Mouse (Mus musculus): ENCODE measurements around the gene F5. TPM values are rescaled to one million over a fixed set of nuclear protein-coding genes. Genes with fewer than 3 reads are reported as not detected.

The F5 gene
- polyA plus RNA-seq, 2 experiments = 8.3 to 11.6 TPM

DNA sequence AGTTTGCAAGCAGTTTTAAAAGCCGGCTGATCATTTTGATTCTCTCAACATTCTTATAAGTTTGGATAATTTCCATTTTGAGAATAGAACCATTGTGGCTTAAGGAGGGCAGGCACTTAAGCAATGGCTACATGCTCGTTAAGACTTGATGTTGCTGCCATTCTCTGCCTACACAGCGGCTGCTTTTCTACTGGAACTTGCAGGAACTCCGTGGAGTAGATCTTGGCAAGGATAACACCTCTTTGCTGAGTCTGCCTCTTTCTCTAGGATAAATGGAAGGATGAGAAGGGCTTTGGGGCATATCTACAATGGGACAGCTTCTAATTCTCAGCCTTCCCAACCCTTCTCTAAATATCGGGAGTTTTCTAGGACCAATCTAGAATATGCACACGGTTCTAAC, 36.0 kb upstream of the F5 start:
- Histone ChIP-seq H3K9ac (replicated peaks) (no peak overlapping the region), H3K4me1 (replicated peaks; ENCODE audit: control insufficient read depth in 2 of 2, insufficient read depth in 2 of 2, low read length in 1 of 2) (peaks cover 0 to 4% of the 10 kb centered on the region in 2 experiments; a peak in 2 of 4 replicates), H3K4me2 (ENCODE audit: low read depth) (no peak overlapping the region), H3K4me3 (ENCODE audit: insufficient read depth in 1 of 2, low read depth in 2 of 2, low read length in 2 of 2) (no peak overlapping the region), H3K36me3 (replicated peaks; ENCODE audit: control insufficient read depth, insufficient read depth, low read depth) (no peaks in the 10 kb centered on the region), H3K27ac (no peak overlapping the region), H3K27me3 (ENCODE audit: control insufficient read depth, insufficient read depth, low read length) (no peaks in the 10 kb centered on the region), H3K9me3 (ENCODE audit: control insufficient read depth, low read length) (no peaks in the 10 kb centered on the region)
- TF ChIP-seq CTCF (IDR thresholded peaks at IDR 0.05; ENCODE audit: low read depth) = no peak
- TF ChIP-seq EP300 (IDR thresholded peaks at IDR 0.05; ENCODE audit: low read depth) = no peak
- no peak for DNase-seq (ENCODE audit: low read depth in 3 of 3, low spot score in 3 of 3)
- 61% methylated on average over 6 of the region's 6 CpGs for WGBS (ENCODE audit: insufficient replicate concordance)
- ATAC-seq (ENCODE audit: insufficient read depth) = no peak

GRCm38 (mm10) chr1:164117869-164118268, 33.8 kb upstream of the F5 start:
- peaks cover 0 to 4% of the 10 kb centered on the region in 2 experiments; a peak in 2 of 4 replicates for H3K4me1 ChIP-seq (replicated peaks; ENCODE audit: control insufficient read depth in 2 of 2, insufficient read depth in 2 of 2, low read length in 1 of 2)
- no peak overlapping the region for H3K4me2 ChIP-seq (ENCODE audit: low read depth)
- WGBS (ENCODE audit: insufficient replicate concordance) = 76% methylated on average over 6 of the region's 6 CpGs
- ATAC-seq (ENCODE audit: insufficient read depth) (no peak), DNase-seq (ENCODE audit: low read depth in 3 of 3, low spot score in 3 of 3) (no peak)
- TF ChIP-seq EP300 (IDR thresholded peaks at IDR 0.05; ENCODE audit: low read depth) (no peak), CTCF (IDR thresholded peaks at IDR 0.05; ENCODE audit: low read depth) (no peak)
- no peak overlapping the region for H3K9ac ChIP-seq (replicated peaks)
- no peaks in the 10 kb centered on the region for H3K36me3 ChIP-seq (replicated peaks; ENCODE audit: control insufficient read depth, insufficient read depth, low read depth)
- no peaks in the 10 kb centered on the region for H3K9me3 ChIP-seq (ENCODE audit: control insufficient read depth, low read length)
- no peak overlapping the region for H3K27ac ChIP-seq
- no peaks in the 10 kb centered on the region for H3K27me3 ChIP-seq (ENCODE audit: control insufficient read depth, insufficient read depth, low read length)
- H3K4me3 ChIP-seq (ENCODE audit: insufficient read depth in 1 of 2, low read depth in 2 of 2, low read length in 2 of 2) = no peak overlapping the region

GRCm38 (mm10) chr1:164119892-164120776, 31.5 kb upstream of the F5 start:
- no peaks in the 10 kb centered on the region for H3K9me3 ChIP-seq (ENCODE audit: control insufficient read depth, low read length)
- ATAC-seq (ENCODE audit: insufficient read depth) (no peak), DNase-seq (ENCODE audit: low read depth in 3 of 3, low spot score in 3 of 3) (no peak)
- H3K4me1 ChIP-seq (replicated peaks; ENCODE audit: control insufficient read depth in 2 of 2, insufficient read depth in 2 of 2, low read length in 1 of 2) = peaks cover 0 to 4% of the 10 kb centered on the region in 2 experiments; a peak in 2 of 4 replicates
- H3K27ac ChIP-seq = no peak overlapping the region
- H3K27me3 ChIP-seq (ENCODE audit: control insufficient read depth, insufficient read depth, low read length) = no peaks in the 10 kb centered on the region
- no peak overlapping the region for H3K4me3 ChIP-seq (ENCODE audit: insufficient read depth in 1 of 2, low read depth in 2 of 2, low read length in 2 of 2)
- no peak for TF ChIP-seq CTCF (IDR thresholded peaks at IDR 0.05; ENCODE audit: low read depth)
- TF ChIP-seq EP300 (IDR thresholded peaks at IDR 0.05; ENCODE audit: low read depth) = no peak
- 20% methylated on average over 3 of the region's 3 CpGs for WGBS (ENCODE audit: insufficient replicate concordance)
- no peak overlapping the region for H3K4me2 ChIP-seq (ENCODE audit: low read depth)
- H3K9ac ChIP-seq (replicated peaks) = no peak overlapping the region
- no peaks in the 10 kb centered on the region for H3K36me3 ChIP-seq (replicated peaks; ENCODE audit: control insufficient read depth, insufficient read depth, low read depth)

- WGBS (ENCODE audit: insufficient replicate concordance) = 52% methylated on average over 3 of the region's 3 CpGs
- H3K4me3 ChIP-seq (ENCODE audit: insufficient read depth in 1 of 2, low read depth in 2 of 2, low read length in 2 of 2) = no peak overlapping the region
Measured at GRCm38 (mm10) chr1:164120777-164121158, 30.9 kb upstream of the F5 start.

GRCm38 (mm10) chr1:164123836-164124235, 27.8 kb upstream of the F5 start:
- no peaks in the 10 kb centered on the region for H3K9me3 ChIP-seq (ENCODE audit: control insufficient read depth, low read length)

More at GRCm38 (mm10) chr1:164120777-164121158, 30.9 kb upstream of the F5 start:
- Histone ChIP-seq H3K27me3 (ENCODE audit: control insufficient read depth, insufficient read depth, low read length) (no peaks in the 10 kb centered on the region), H3K36me3 (replicated peaks; ENCODE audit: control insufficient read depth, insufficient read depth, low read depth) (no peaks in the 10 kb centered on the region), H3K9me3 (ENCODE audit: control insufficient read depth, low read length) (no peaks in the 10 kb centered on the region), H3K9ac (replicated peaks) (no peak overlapping the region), H3K4me2 (ENCODE audit: low read depth) (no peak overlapping the region), H3K4me1 (replicated peaks; ENCODE audit: control insufficient read depth in 2 of 2, insufficient read depth in 2 of 2, low read length in 1 of 2) (peaks cover 0 to 4% of the 10 kb centered on the region in 2 experiments; a peak in 2 of 4 replicates), H3K27ac (no peak overlapping the region)
- TF ChIP-seq CTCF (IDR thresholded peaks at IDR 0.05; ENCODE audit: low read depth) = no peak
- DNase-seq (ENCODE audit: low read depth in 3 of 3, low spot score in 3 of 3) (no peak), ATAC-seq (ENCODE audit: insufficient read depth) (no peak)

More at GRCm38 (mm10) chr1:164123836-164124235, 27.8 kb upstream of the F5 start:
- DNase-seq (ENCODE audit: low read depth in 3 of 3, low spot score in 3 of 3) = no peak
- ATAC-seq (ENCODE audit: insufficient read depth) = no peak
- TF ChIP-seq EP300 (IDR thresholded peaks at IDR 0.05; ENCODE audit: low read depth) (no peak), CTCF (IDR thresholded peaks at IDR 0.05; ENCODE audit: low read depth) (no peak)
- Histone ChIP-seq H3K9ac (replicated peaks) (no peak overlapping the region), H3K4me2 (ENCODE audit: low read depth) (no peak overlapping the region), H3K4me3 (ENCODE audit: insufficient read depth in 1 of 2, low read depth in 2 of 2, low read length in 2 of 2) (no peak overlapping the region), H3K27ac (no peak overlapping the region), H3K36me3 (replicated peaks; ENCODE audit: control insufficient read depth, insufficient read depth, low read depth) (no peaks in the 10 kb centered on the region), H3K4me1 (replicated peaks; ENCODE audit: control insufficient read depth in 2 of 2, insufficient read depth in 2 of 2, low read length in 1 of 2) (peaks cover 0 to 4% of the 10 kb centered on the region in 2 experiments; a peak in 2 of 4 replicates), H3K27me3 (ENCODE audit: control insufficient read depth, insufficient read depth, low read length) (no peaks in the 10 kb centered on the region)
- WGBS (ENCODE audit: insufficient replicate concordance) = 45% methylated on average over 3 of the region's 3 CpGs
